ENCODE assay signal across 9 mouse cellular contexts in genomic region chrX:49306659-49307058, GRCm38 (mm10). TPM values are rescaled to one million over a fixed set of nuclear protein-coding genes. Genes with fewer than 3 reads are reported as not detected.
DNase-seq lines count a peak whose midpoint lies in the region; ATAC-seq and TF ChIP-seq lines count a peak whose summit lies in the region.
"Had no signal": no experiment of that assay in that cellular context is flagged by ENCODE, and none has a peak within 500 bp of the region (broad histone marks: within the 10 kb centered on the region; RNA-seq: fewer than 3 reads in every experiment).

No protein-coding gene starts in this region.

- TF ChIP-seq EP300 in heart, postnatal 0 days (IDR thresholded peaks at IDR 0.05; ENCODE audit: low read depth): no peak

- DNase-seq in heart, postnatal 0 days (ENCODE audit: low spot score): no peak
- peak; percentile 12 for DNase-seq in neural tube, embryonic 11.5 days (ENCODE audit: low spot score)
- peak; percentile 37 for DNase-seq in embryo, embryonic 10.5 days (ENCODE audit: low spot score)
- peak; percentile 58 for DNase-seq in retina, postnatal 1 day
- DNase-seq in frontal cortex, postnatal 36 days (ENCODE audit: low spot score in 2 of 2): no peak

- H3K27me3 ChIP-seq in heart, postnatal 0 days (ENCODE audit: control insufficient read depth, insufficient read depth, low read length): no peaks in the 10 kb centered on the region
- H3K27me3 ChIP-seq in heart, embryonic 12.5 days (replicated peaks): no peaks in the 10 kb centered on the region
- H3K27me3 ChIP-seq in neural tube, embryonic 11.5 days (ENCODE audit: control insufficient read depth, insufficient read depth, low read length): no peaks in the 10 kb centered on the region
- no peaks in the 10 kb centered on the region for H3K27me3 ChIP-seq in neural tube, embryonic 15.5 days (replicated peaks)
- H3K27me3 ChIP-seq: neural tube, embryonic 12.5 days had no signal

- H3K9ac ChIP-seq in heart, postnatal 0 days (replicated peaks; ENCODE audit: low read depth, low read length): no peak overlapping the region
- no peak overlapping the region for H3K9ac ChIP-seq in heart, embryonic 12.5 days
- no peak overlapping the region for H3K9ac ChIP-seq in neural tube, embryonic 11.5 days (ENCODE audit: low read length)
- no peak overlapping the region for H3K9ac ChIP-seq in neural tube, embryonic 15.5 days (replicated peaks)
- H3K9ac ChIP-seq: neural tube, embryonic 12.5 days had no signal

- H3K4me3 ChIP-seq in heart, postnatal 0 days (ENCODE audit: low read depth, low read length): no peak overlapping the region
- H3K4me3 ChIP-seq in heart, embryonic 12.5 days: no peak overlapping the region
- no peak overlapping the region for H3K4me3 ChIP-seq in neural tube, embryonic 11.5 days (ENCODE audit: low read depth, low read length)
- H3K4me3 ChIP-seq in neural tube, embryonic 15.5 days (replicated peaks): no peak overlapping the region
- H3K4me3 ChIP-seq: neural tube, embryonic 12.5 days had no signal

- ATAC-seq in heart, postnatal 0 days (ENCODE audit: insufficient read depth, low read depth): no peak
- no peak for ATAC-seq in heart, embryonic 12.5 days (ENCODE audit: insufficient number of reproducible peaks, low FRiP score)
- no peak for ATAC-seq in neural tube, embryonic 11.5 days (ENCODE audit: insufficient read depth, low FRiP score, low TSS enrichment)
- no peak for ATAC-seq in neural tube, embryonic 15.5 days (ENCODE audit: low FRiP score)
- ATAC-seq in inflammation-experienced regulatory T-cells, adult 6 months: no peak

- H3K27ac ChIP-seq in heart, postnatal 0 days (ENCODE audit: low read depth): no peak overlapping the region
- H3K27ac ChIP-seq in heart, embryonic 12.5 days (ENCODE audit: poor library complexity, severe bottlenecking): no peak overlapping the region
- no peak overlapping the region for H3K27ac ChIP-seq in neural tube, embryonic 11.5 days (ENCODE audit: low read depth, low read length)
- no peak overlapping the region for H3K27ac ChIP-seq in neural tube, embryonic 15.5 days (replicated peaks)
- H3K27ac ChIP-seq: neural tube, embryonic 12.5 days had no signal

- H3K4me2 ChIP-seq in heart, postnatal 0 days (ENCODE audit: low read depth, low read length): no peak overlapping the region
- no peak overlapping the region for H3K4me2 ChIP-seq in heart, embryonic 12.5 days
- no peak overlapping the region for H3K4me2 ChIP-seq in neural tube, embryonic 11.5 days (ENCODE audit: low read depth)
- no peak overlapping the region for H3K4me2 ChIP-seq in neural tube, embryonic 15.5 days
- H3K4me2 ChIP-seq: neural tube, embryonic 12.5 days had no signal

- no peaks in the 10 kb centered on the region for H3K9me3 ChIP-seq in heart, postnatal 0 days (replicated peaks; ENCODE audit: control insufficient read depth, low read length)
- no peaks in the 10 kb centered on the region for H3K9me3 ChIP-seq in heart, embryonic 12.5 days (replicated peaks)
- H3K9me3 ChIP-seq in neural tube, embryonic 11.5 days (ENCODE audit: control insufficient read depth, low read length): no peaks in the 10 kb centered on the region
- H3K9me3 ChIP-seq in neural tube, embryonic 15.5 days (replicated peaks): no peaks in the 10 kb centered on the region
- H3K9me3 ChIP-seq: neural tube, embryonic 12.5 days had no signal

- H3K4me1 ChIP-seq in heart, postnatal 0 days (ENCODE audit: control insufficient read depth, insufficient read depth): no peaks in the 10 kb centered on the region
- no peaks in the 10 kb centered on the region for H3K4me1 ChIP-seq in heart, embryonic 12.5 days (replicated peaks)
- H3K4me1 ChIP-seq in neural tube, embryonic 11.5 days (ENCODE audit: control insufficient read depth, insufficient read depth, low read length): no peaks in the 10 kb centered on the region
- H3K4me1 ChIP-seq in neural tube, embryonic 15.5 days: no peaks in the 10 kb centered on the region
- H3K4me1 ChIP-seq: neural tube, embryonic 12.5 days had no signal

- peak; percentile 66 for TF ChIP-seq CTCF in heart, postnatal 0 days (IDR thresholded peaks at IDR 0.05; ENCODE audit: low read depth)

- no peaks in the 10 kb centered on the region for H3K36me3 ChIP-seq in heart, postnatal 0 days (replicated peaks; ENCODE audit: control insufficient read depth, insufficient read depth, low read length)
- H3K36me3 ChIP-seq in heart, embryonic 12.5 days: no peaks in the 10 kb centered on the region
- H3K36me3 ChIP-seq in neural tube, embryonic 11.5 days (ENCODE audit: control insufficient read depth, insufficient read depth, low read length): no peaks in the 10 kb centered on the region
- H3K36me3 ChIP-seq in neural tube, embryonic 15.5 days: no peaks in the 10 kb centered on the region
- H3K36me3 ChIP-seq: neural tube, embryonic 12.5 days had no signal

- WGBS in heart, postnatal 0 days: 10% methylated on average over 5 of the region's 5 CpGs
- WGBS in heart, embryonic 12.5 days: 14% methylated on average over 5 of the region's 5 CpGs
- WGBS in neural tube, embryonic 11.5 days: 9% methylated on average over 5 of the region's 5 CpGs
- 16% methylated on average over 5 of the region's 5 CpGs for WGBS in neural tube, embryonic 15.5 days

RNA-seq across cellular contexts. Expression of gene Enox2, which starts 18.6 kb away (rescaled TPM):
- total RNA-seq in heart, postnatal 0 days (2014; rRNA removed; ENCODE audit: low replicate concordance): 5.9 and 19.2 TPM in 2 replicates
- polyA plus RNA-seq in heart, postnatal 0 days (2015; fragmentation: Nextera tagmentation; extraction: Ambion mirVana): 3.9 and 5.1 TPM in 2 replicates
- polyA plus RNA-seq in heart, embryonic 12.5 days (2016; fragmentation: Nextera tagmentation; extraction: Ambion mirVana): 6.3 and 6.4 TPM in 2 replicates
- polyA plus RNA-seq in neural tube, embryonic 11.5 days (2014; fragmentation: Nextera tagmentation; extraction: Ambion mirVana): 14.8 and 15.2 TPM in 2 replicates
- 7.2 and 8.0 TPM in 2 replicates for polyA plus RNA-seq in neural tube, embryonic 15.5 days (2015; fragmentation: Nextera tagmentation; extraction: Ambion mirVana)
- polyA plus RNA-seq in inflammation-experienced regulatory T-cells, adult 6 months (2017; shearing (Covaris generic)): 10 to 100 TPM in 2 of 3 experiments, 1 to 10 TPM in 1; 9.5 to 10.3 (median 10.0) TPM

Comparison
In these comparisons a context has a peak if more than half of its experiments do, and no peak if none do; other contexts are left out.
1. DNase-seq: peak in neural tube, embryonic 11.5 days (single experiment), embryo, embryonic 10.5 days (single experiment) and retina, postnatal 1 day (single experiment); none in heart, postnatal 0 days (single experiment) and frontal cortex, postnatal 36 days (0 of 2).